Mouse (Mus musculus): ENCODE results near the gene Omt2b.
"Not testable (repeated sequence)": the region's sequence is repeated elsewhere in the genome, so short reads cannot be mapped to it uniquely, and the experiment has no call there.

The Omt2b gene

DNA sequence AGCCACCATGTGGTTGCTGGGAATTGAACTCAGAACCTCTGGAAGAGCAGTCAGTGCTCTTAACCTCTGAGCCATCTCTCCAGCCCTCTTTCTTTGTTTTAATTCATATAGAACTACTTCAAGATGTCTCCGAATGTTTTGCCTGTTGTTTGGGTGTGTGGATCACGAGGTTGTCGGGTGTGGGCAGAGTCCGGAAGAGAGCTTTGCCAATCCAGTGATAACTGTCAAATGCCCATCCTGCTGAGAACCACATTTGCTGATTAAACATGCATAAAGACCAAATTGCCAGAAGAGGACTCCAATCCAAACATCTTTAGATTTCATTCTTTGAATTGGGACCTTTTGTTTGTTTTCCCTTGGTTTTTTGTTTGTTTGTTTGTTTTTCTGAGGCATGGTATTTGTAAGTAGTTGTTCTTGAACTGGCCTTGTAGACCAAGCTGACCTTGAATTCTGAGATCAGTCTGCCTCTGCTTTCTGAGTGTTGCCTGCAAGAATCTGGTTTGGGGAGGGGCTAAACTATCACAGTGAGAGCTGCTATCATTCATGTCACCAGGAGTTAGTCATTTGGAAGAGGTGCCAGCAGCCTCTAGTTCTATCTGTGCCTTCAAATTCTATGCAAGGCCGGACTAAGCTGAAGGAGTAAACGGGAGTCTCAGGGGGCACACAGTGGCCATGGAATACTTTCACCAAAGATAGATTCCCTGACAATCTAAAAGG is 24.3 kb downstream of the Omt2b start:
- in situ Hi-C loops (cut with MboI, MseI), result no loop called here

DNA sequence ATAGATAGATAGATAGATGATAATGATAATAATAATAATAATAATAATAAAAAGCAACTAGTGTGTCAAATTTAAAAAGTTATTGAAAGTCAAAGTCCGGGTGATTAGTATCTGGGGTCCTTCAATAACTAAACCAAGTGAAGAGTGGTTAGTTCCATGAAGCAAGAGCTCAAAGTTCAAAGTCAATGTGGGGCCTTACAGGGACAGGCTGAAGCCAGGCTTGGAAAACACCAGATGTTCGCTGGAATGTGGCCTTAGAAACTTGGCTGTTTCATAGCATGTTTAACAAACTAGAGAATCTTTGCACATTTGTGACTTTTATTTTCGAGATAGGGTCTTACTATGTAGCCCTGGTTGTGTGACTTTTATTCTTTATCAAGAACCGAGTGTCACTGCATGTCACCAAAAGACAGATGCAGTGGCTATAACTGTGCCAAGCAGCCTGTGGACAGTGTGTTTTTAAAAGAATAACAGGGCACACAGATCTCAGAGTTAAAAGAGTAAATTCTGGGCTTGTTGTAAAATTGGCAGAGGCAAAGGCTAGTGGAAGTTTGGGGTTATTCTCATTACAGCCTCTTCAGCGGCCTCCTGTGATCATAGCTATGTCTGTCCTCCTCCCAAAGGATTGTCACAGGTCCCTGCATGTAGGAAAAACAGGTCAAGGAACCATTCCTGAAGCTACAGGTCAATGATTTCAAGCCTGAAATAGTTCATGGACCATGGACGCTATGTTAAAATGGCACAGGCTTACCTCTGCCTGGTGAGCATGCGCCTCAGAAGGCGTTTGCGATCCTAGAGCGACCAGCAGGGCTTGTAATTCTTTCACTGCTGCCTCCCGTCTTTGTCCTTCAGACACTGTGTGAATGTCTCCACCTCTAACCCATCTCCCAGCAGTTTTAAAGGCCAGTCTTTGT is 27.5 kb downstream of the Omt2b start:
- in situ Hi-C loops (cut with MboI, MseI), result no loop called here

DNA sequence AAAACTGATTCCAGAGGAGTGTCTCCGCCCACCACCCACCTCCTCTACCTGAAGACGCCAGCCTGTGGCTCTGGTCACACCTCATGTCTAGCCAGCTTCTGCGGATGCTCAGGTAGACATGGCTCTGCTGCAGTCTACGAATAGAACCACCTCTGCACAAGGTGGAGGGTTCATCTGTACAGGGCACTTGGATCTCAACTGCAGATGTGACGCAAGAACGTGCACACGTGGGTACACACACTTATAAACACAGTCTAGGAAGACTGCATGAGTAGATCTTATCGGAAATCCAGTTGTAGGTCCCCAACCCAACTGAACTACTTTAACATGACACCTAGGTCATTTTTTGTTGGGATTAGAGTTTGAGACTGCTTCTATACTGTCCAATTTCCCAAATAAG is 28.2 kb downstream of the Omt2b start, which contains the start of gene Gsta2:
Gene Gsta2, minus strand, starts transcription at position 178 of the 400 bp plus-strand sequence.
- in situ Hi-C loops (cut with MboI, MseI), result no loop called here

- in situ Hi-C loops (cut with MboI, MseI), result no loop called here
These were observed 30.7 kb downstream of the Omt2b start for GRCm38 (mm10) chr9:78358053-78358452.

- in situ Hi-C loops (cut with MboI, MseI), result no loop called here
These were observed 32.5 kb downstream of the Omt2b start for GRCm38 (mm10) chr9:78359750-78360483.

- in situ Hi-C loops (cut with MboI, MseI), result no loop called here
These were observed 33.1 kb downstream of the Omt2b start for GRCm38 (mm10) chr9:78360484-78360872.

DNA sequence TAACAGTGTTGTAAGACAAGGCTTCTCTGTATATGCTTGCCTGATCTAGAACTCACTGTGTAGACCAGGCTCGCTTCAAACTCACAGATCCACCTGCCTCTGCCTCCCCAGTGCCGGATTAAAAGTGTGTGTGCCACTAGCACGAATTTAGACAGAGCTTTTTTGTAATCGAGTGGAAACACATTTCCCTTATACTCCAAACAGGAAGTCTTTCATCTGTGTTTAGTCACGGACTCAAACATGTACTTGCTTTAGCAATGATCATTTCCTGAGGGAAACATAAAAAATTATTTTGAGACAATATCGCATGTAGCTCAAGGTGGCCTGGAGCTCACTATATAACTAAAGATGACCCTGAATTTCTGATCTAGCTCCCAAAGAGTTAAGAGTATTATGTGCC is 36.0 kb downstream of the Omt2b start:
- in situ Hi-C loops (cut with MboI, MseI), result no loop called here

DNA sequence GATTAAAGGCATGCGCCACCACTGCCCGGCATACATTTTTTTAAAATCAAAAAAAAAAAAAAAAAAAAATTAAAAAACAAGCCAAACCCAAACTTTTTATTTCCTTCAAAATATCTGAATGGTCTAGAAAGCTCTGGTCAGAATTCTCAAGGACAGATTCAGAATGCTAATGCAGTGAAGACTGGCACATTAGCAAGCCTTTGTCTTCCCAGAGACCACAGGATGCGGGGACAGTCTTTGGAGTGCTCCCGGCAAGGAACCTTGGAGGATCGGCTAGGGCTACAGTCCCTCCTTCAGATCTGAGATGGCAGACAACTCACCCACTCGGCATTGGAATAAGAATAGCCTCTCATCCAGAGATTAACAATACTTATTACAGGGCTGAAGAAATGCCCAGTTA is 37.3 kb downstream of the Omt2b start:
- in situ Hi-C loops (cut with MboI, MseI), result no loop called here

DNA sequence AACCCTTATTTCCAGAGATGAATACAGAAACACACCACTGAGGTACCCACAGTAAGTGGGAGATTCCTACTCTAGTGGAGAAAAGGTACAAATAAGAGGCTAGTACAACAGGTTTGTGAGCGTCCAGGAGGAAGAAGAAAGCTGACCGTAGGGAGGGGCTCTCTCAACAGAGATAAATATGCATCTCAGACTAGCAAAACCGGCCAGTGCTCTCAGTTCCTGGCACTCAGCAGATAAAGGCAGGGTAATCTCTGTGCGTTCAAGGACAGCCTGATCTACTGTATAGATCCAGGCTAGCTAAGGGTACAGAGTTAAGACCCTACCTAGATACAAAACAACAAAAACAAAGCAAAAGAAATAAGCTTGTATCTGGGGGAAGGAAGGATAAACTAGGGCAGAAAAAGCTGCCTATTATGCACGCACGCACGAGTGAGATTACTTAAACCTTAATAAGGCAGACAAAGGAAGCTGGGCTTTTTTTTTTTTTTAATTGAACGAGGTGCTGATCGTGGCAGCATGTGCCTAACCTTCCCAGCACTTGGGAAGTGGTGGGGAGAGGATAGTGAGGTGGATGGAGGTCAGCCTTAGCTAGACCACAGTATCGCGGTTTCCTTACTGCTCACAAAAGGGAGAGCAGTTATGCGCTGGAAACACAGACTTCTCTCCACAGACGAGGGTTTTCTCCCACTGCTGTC is 38.6 kb downstream of the Omt2b start:
- in situ Hi-C loops (cut with MboI, MseI), result no loop called here

DNA sequence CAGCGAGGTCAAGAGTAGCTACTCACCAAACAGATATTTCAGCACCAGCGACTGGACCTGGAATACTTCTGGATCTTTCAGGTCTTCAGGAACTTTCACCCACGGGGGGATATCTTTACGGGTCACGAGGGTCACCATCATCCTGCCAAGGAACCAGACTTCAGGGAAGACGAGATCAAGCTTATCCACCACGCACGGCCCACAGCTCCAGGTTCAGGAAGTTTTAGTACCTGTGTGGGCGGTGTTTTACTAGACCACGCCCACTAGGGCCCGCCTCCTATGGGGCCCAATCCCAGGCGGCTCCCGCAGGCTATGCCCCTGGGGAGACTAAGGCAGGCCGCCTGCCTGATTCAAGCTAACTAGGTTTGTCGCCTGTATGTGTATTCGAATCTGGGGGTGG is 40.6 kb downstream of the Omt2b start, which contains the start of gene Dppa5a:
Gene Dppa5a, minus strand, starts transcription at position 219 of the 400 bp plus-strand sequence.
- in situ Hi-C loops (cut with MboI, MseI), result not testable (repeated sequence)

GRCm38 (mm10) chr9:78368671-78369293 is 41.4 kb downstream of the Omt2b start:
- in situ Hi-C loops (cut with MboI, MseI), result no loop called here

- in situ Hi-C loops (cut with MboI, MseI), result no loop called here
These were observed 42.0 kb downstream of the Omt2b start for GRCm38 (mm10) chr9:78369349-78369748.

- in situ Hi-C loops (cut with MboI, MseI), result no loop called here
These were observed 42.4 kb downstream of the Omt2b start for GRCm38 (mm10) chr9:78369786-78370185.

- in situ Hi-C loops (cut with MboI, MseI), result no loop called here
These were observed 44.1 kb downstream of the Omt2b start for GRCm38 (mm10) chr9:78371441-78371840.

DNA sequence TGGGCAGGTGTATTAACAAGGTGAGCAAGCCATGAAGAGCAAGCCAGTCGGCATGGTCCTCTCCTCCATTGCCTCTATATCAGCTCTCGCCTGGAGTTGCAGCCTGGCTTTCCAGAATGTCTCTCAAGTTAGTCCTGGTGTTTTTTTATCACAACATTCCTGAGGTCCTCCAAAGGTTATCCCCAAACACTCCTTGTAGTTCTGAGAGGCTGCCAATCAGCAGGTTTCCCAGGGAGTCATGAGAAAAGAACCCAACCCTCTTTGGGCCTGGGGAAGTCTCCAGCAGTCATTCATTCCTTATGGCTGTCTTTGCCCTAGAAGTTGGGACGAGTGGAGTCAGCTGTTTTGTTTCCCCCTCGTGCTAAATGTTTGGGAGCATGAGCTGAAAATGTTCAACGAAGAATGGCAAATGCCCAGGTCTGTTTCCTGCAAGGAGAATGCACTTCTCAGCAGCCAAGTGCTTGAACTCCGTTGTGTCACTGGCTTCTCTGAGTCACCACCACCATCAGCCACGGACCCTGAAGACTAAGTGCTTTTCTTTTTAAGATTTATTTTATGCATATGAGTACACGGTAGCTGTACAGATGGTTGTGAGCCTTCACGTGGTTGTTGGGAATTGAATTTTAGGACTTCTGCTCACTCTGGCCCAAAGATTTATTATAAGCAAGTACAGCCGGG is 45.6 kb downstream of the Omt2b start:
- in situ Hi-C loops (cut with MboI, MseI), result no loop called here

GRCm38 (mm10) chr9:78374397-78374796 is 47.0 kb downstream of the Omt2b start:
- in situ Hi-C loops (cut with MboI, MseI), result no loop called here

DNA sequence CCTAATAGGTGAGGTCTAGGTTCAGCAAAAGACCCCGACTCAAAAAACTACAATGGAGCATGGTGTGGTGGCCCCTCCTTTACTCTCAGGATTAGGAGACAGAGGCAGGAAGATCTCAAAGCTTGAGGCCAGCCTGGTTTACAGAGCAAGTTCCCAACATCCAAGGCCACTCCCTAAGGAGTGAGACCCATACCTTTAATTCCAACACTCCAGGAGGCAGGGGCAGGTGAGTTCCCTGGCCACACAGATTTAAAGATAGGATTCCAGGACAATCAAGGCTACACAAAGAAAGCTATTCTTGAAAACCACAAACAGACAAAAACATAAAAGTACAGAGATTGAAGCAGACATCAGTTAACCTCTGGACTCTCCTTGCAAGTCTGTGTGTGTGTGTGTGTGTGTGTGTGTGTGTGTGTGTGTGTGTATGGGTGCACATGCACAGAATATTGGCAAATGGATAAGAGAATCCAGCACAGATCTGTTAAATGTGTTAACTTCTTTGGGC is 47.5 kb downstream of the Omt2b start:
- in situ Hi-C loops (cut with MboI, MseI), result no loop called here

DNA sequence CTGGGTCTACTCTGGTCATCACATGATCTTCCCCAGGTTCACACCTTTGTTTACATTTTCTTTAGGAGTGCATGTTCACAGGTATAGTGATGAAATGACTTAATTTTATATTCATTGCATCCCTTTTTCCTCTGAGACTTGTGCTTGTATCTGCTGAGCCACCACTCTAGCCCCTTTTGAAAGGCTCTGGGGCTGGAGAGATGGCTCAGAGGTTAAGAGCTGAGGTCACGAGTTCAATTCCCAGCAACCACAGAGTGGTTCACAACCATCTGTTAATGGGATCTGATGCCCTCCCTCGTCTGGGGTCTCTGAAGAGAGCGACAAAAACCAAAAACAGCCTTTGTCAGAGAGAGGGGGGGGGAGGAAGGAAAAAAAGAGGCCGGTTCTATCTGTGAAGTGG is 48.1 kb downstream of the Omt2b start:
- in situ Hi-C loops (cut with MboI, MseI), result no loop called here

- in situ Hi-C loops (cut with MboI, MseI), result no loop called here
These were observed 50.2 kb downstream of the Omt2b start for GRCm38 (mm10) chr9:78377546-78377945.

GRCm38 (mm10) chr9:78378113-78378785 is 50.9 kb downstream of the Omt2b start, which contains the start of gene Ooep:
Gene Ooep (minus strand): TSS chr9:78378725.
- in situ Hi-C loops (cut with MboI, MseI), result no loop called here
